Mouse (Mus musculus) ES-Bruce4 (cell line): ENCODE data around the gene Ppara.

ENCODE experiments used
- CTCF ChIP-seq: IDR thresholded peaks from one replicate; pipeline ENCODE4 v1.8.1; 2011; ENCODE audit warnings: low read depth, low read length
- EP300 ChIP-seq: IDR thresholded peaks from 2 replicates; pipeline ENCODE4 v1.6.1; 2011; ENCODE audit warnings: low read depth, low read length; ENCODE audit not compliant: insufficient read depth
- POLR2A ChIP-seq: IDR thresholded peaks from one replicate; pipeline ENCODE4 v1.8.1; 2011; ENCODE audit warnings: low read length; ENCODE audit not compliant: insufficient read depth

DNA sequence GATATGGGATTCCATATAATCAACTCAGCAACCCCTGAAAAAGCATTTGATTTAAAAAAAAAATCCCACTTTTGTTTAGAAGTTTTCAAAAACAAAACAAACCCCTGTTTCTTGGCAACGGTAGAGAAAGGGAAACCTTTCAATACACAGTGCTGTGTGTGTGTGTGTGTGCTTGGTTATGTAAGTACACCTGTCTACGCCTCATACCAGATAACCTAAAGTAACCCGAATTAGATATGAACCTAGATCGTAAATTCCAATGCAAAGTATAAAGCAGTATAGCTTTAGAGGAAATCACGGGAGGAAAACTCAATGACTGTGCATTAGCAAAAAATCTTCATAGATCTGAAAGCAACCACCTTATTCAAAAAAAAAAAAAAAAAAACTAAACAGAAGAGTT lies 31.9 kb downstream of the Ppara start:
- TF ChIP-seq CTCF (no peak), POLR2A (no peak), EP300 (no peak)
